Mouse (Mus musculus): Measurements from ENCODE around the gene Dnah12. TPM values are rescaled to one million over a fixed set of nuclear protein-coding genes. Genes with fewer than 3 reads are reported as not detected.

The Dnah12 gene
- polyA plus RNA-seq, 1 experiment from 2014 or later: 0.15 TPM

- Histone ChIP-seq H3K9ac (replicated peaks; ENCODE audit: low read depth, low read length) (no peak overlapping the region), H3K4me3 (ENCODE audit: low read depth, low read length) (no peak overlapping the region), H3K27me3 (ENCODE audit: control insufficient read depth, insufficient read depth, low read length) (no peaks in the 10 kb centered on the region), H3K4me2 (ENCODE audit: low read depth, low read length) (no peak overlapping the region), H3K4me1 (ENCODE audit: control insufficient read depth, insufficient read depth, low read length) (no peaks in the 10 kb centered on the region), H3K9me3 (ENCODE audit: control insufficient read depth, low read length) (no peaks in the 10 kb centered on the region), H3K27ac (ENCODE audit: low read depth, low read length) (no peak overlapping the region), H3K36me3 (ENCODE audit: control insufficient read depth, insufficient read depth, low read length) (no peaks in the 10 kb centered on the region)
- 62% methylated on average over 9 of the region's 9 CpGs for WGBS
- ATAC-seq (ENCODE audit: low read depth): no peak
Measured at GRCm38 (mm10) chr14:26913681-26914268, 220.7 kb downstream of the Dnah12 start.

- 96% methylated on average over 3 of the region's 3 CpGs for WGBS
- Histone ChIP-seq H3K27me3 (ENCODE audit: control insufficient read depth, insufficient read depth, low read length) (no peaks in the 10 kb centered on the region), H3K9me3 (ENCODE audit: control insufficient read depth, low read length) (no peaks in the 10 kb centered on the region), H3K36me3 (ENCODE audit: control insufficient read depth, insufficient read depth, low read length) (peaks cover 14% of the 10 kb centered on the region), H3K4me2 (ENCODE audit: low read depth, low read length) (no peak overlapping the region), H3K4me3 (ENCODE audit: low read depth, low read length) (no peak overlapping the region), H3K4me1 (ENCODE audit: control insufficient read depth, insufficient read depth, low read length) (no peaks in the 10 kb centered on the region), H3K27ac (ENCODE audit: low read depth, low read length) (no peak overlapping the region), H3K9ac (replicated peaks; ENCODE audit: low read depth, low read length) (no peak overlapping the region)
- ATAC-seq (ENCODE audit: low read depth): no peak
Measured at GRCm38 (mm10) chr14:26919310-26919709, 226.2 kb downstream of the Dnah12 start.

GRCm38 (mm10) chr14:26923702-26924421 lies 230.8 kb downstream of the Dnah12 start:
- Histone ChIP-seq H3K4me3 (ENCODE audit: low read depth, low read length) (no peak overlapping the region), H3K4me1 (ENCODE audit: control insufficient read depth, insufficient read depth, low read length) (no peaks in the 10 kb centered on the region), H3K4me2 (ENCODE audit: low read depth, low read length) (no peak overlapping the region), H3K27me3 (ENCODE audit: control insufficient read depth, insufficient read depth, low read length) (no peaks in the 10 kb centered on the region), H3K9ac (replicated peaks; ENCODE audit: low read depth, low read length) (no peak overlapping the region), H3K9me3 (ENCODE audit: control insufficient read depth, low read length) (no peaks in the 10 kb centered on the region), H3K36me3 (ENCODE audit: control insufficient read depth, insufficient read depth, low read length) (peaks cover 26% of the 10 kb centered on the region), H3K27ac (ENCODE audit: low read depth, low read length) (no peak overlapping the region)
- WGBS: 95% methylated on average over 5 of the region's 5 CpGs
- ATAC-seq (ENCODE audit: low read depth): no peak

- no peak for ATAC-seq (ENCODE audit: low read depth)
- no peaks in the 10 kb centered on the region for H3K9me3 ChIP-seq (ENCODE audit: control insufficient read depth, low read length)
- peaks cover 15% of the 10 kb centered on the region; the same call in 1 of the 2 replicates for H3K36me3 ChIP-seq (ENCODE audit: control insufficient read depth, insufficient read depth, low read length)
- WGBS: 91% methylated on average over 3 of the region's 3 CpGs
- H3K27me3 ChIP-seq (ENCODE audit: control insufficient read depth, insufficient read depth, low read length): no peaks in the 10 kb centered on the region
- H3K27ac ChIP-seq (ENCODE audit: low read depth, low read length): no peak overlapping the region
- no peak overlapping the region for H3K4me2 ChIP-seq (ENCODE audit: low read depth, low read length)
- H3K4me3 ChIP-seq (ENCODE audit: low read depth, low read length): no peak overlapping the region
- H3K9ac ChIP-seq (replicated peaks; ENCODE audit: low read depth, low read length): no peak overlapping the region
- H3K4me1 ChIP-seq (ENCODE audit: control insufficient read depth, insufficient read depth, low read length): no peaks in the 10 kb centered on the region
Measured at GRCm38 (mm10) chr14:26934891-26935290, 241.8 kb downstream of the Dnah12 start.

- ATAC-seq (ENCODE audit: low read depth): no peak
- Histone ChIP-seq H3K27me3 (ENCODE audit: control insufficient read depth, insufficient read depth, low read length) (no peaks in the 10 kb centered on the region), H3K27ac (ENCODE audit: low read depth, low read length) (no peak overlapping the region), H3K9me3 (ENCODE audit: control insufficient read depth, low read length) (no peaks in the 10 kb centered on the region), H3K4me3 (ENCODE audit: low read depth, low read length) (no peak overlapping the region), H3K9ac (replicated peaks; ENCODE audit: low read depth, low read length) (no peak overlapping the region), H3K4me2 (ENCODE audit: low read depth, low read length) (no peak overlapping the region), H3K36me3 (ENCODE audit: control insufficient read depth, insufficient read depth, low read length) (peaks cover 15% of the 10 kb centered on the region; the same call in 1 of the 2 replicates), H3K4me1 (ENCODE audit: control insufficient read depth, insufficient read depth, low read length) (no peaks in the 10 kb centered on the region)
- WGBS: 97% methylated on average over 4 of the region's 4 CpGs
Measured at GRCm38 (mm10) chr14:26935558-26935957, 242.5 kb downstream of the Dnah12 start.

Small RNA genes lying within 50 kb of the gene (microRNA-seq; reads per million reads assigned to microRNA genes)
- not detected for gene Mir7672

Other genes with a start within 250 kb of the Dnah12 start
- 18.4 and 22.6 TPM in 2 replicates for gene Slmap, start 158.3 kb upstream of the Dnah12 start, polyA plus RNA-seq (2014; fragmentation: Nextera tagmentation; extraction: Ambion mirVana)
- 17.8 and 18.8 TPM in 2 replicates for gene Dennd6a, start 119.4 kb upstream of the Dnah12 start, polyA plus RNA-seq (2014; fragmentation: Nextera tagmentation; extraction: Ambion mirVana)
- 553 and 578 TPM in 2 replicates for gene Arf4, start 55.2 kb upstream of the Dnah12 start, polyA plus RNA-seq (2014; fragmentation: Nextera tagmentation; extraction: Ambion mirVana)
- 13.7 and 13.8 TPM in 2 replicates for gene Pde12, start 23.4 kb upstream of the Dnah12 start, polyA plus RNA-seq (2014; fragmentation: Nextera tagmentation; extraction: Ambion mirVana)
- 0.23 and 0.24 TPM in 2 replicates for gene Asb14, start 201.3 kb downstream of the Dnah12 start, polyA plus RNA-seq (2014; fragmentation: Nextera tagmentation; extraction: Ambion mirVana)

Data from neural tube, embryonic 14.5 days (tissue).